7 mouse cellular contexts compared by ENCODE assay signal in genomic region chr19:4304871-4305321, GRCm38 (mm10). TPM values are rescaled to one million over a fixed set of nuclear protein-coding genes. Genes with fewer than 3 reads are reported as not detected.
DNase-seq lines count a peak whose midpoint lies in the region; ATAC-seq lines count a peak whose summit lies in the region.

No protein-coding gene starts in this region.

- H3K9ac ChIP-seq in forebrain, embryonic 16.5 days (replicated peaks; ENCODE audit: low read depth, low read length), result peak overlapping the region; percentile 98
- H3K9ac ChIP-seq in liver, embryonic 16.5 days (ENCODE audit: low read depth, low read length), result peak overlapping the region; percentile 96
- H3K9ac ChIP-seq in stomach, embryonic 15.5 days, result peak overlapping the region; percentile 80

- no peaks in the 10 kb centered on the region for H3K27me3 ChIP-seq in forebrain, embryonic 16.5 days (replicated peaks; ENCODE audit: control insufficient read depth, insufficient read depth, low read length)
- no peaks in the 10 kb centered on the region for H3K27me3 ChIP-seq in liver, embryonic 16.5 days (ENCODE audit: control insufficient read depth, insufficient read depth, low read depth, low read length)
- no peaks in the 10 kb centered on the region for H3K27me3 ChIP-seq in stomach, embryonic 15.5 days (replicated peaks)

- H3K36me3 ChIP-seq in forebrain, embryonic 16.5 days (ENCODE audit: control insufficient read depth, insufficient read depth), result no peaks in the 10 kb centered on the region
- no peaks in the 10 kb centered on the region for H3K36me3 ChIP-seq in liver, embryonic 16.5 days (ENCODE audit: control insufficient read depth, insufficient read depth)
- no peaks in the 10 kb centered on the region for H3K36me3 ChIP-seq in stomach, embryonic 15.5 days

- H3K27ac ChIP-seq in forebrain, embryonic 16.5 days (ENCODE audit: low read length), result no peak overlapping the region
- H3K27ac ChIP-seq in liver, embryonic 16.5 days (ENCODE audit: low read length), result peak overlapping the region; percentile 89
- H3K27ac ChIP-seq in stomach, embryonic 15.5 days, result peak overlapping the region; percentile 80

- peak overlapping the region; percentile 93 for H3K4me2 ChIP-seq in forebrain, embryonic 16.5 days (ENCODE audit: low read length)
- peak overlapping the region; percentile 87 for H3K4me2 ChIP-seq in liver, embryonic 16.5 days (ENCODE audit: low read depth, low read length)
- peak overlapping the region; percentile 71 for H3K4me2 ChIP-seq in stomach, embryonic 15.5 days

- H3K9me3 ChIP-seq in forebrain, embryonic 16.5 days (ENCODE audit: control insufficient read depth, low read length), result no peaks in the 10 kb centered on the region
- no peaks in the 10 kb centered on the region for H3K9me3 ChIP-seq in liver, embryonic 16.5 days (replicated peaks; ENCODE audit: control insufficient read depth, low read length)
- H3K9me3 ChIP-seq in stomach, embryonic 15.5 days, result no peaks in the 10 kb centered on the region

- peak overlapping the region; percentile 90 for H3K4me3 ChIP-seq in forebrain, embryonic 16.5 days (replicated peaks; ENCODE audit: low read length)
- H3K4me3 ChIP-seq in liver, embryonic 16.5 days (ENCODE audit: low read depth, low read length), result peak overlapping the region; percentile 92
- peak overlapping the region; percentile 79 for H3K4me3 ChIP-seq in stomach, embryonic 15.5 days (replicated peaks)

- WGBS in forebrain, embryonic 16.5 days, result 43% methylated on average over 4 of the region's 4 CpGs
- WGBS in liver, embryonic 16.5 days (ENCODE audit: insufficient replicate concordance), result 17% methylated on average over 4 of the region's 4 CpGs
- WGBS in stomach, embryonic 15.5 days, result 32% methylated on average over 4 of the region's 4 CpGs

- H3K4me1 ChIP-seq in forebrain, embryonic 16.5 days (replicated peaks; ENCODE audit: control insufficient read depth, insufficient read depth, low read length), result peaks cover 63% of the 10 kb centered on the region
- peaks cover 46% of the 10 kb centered on the region for H3K4me1 ChIP-seq in liver, embryonic 16.5 days (ENCODE audit: control insufficient read depth, low read depth, low read length)
- H3K4me1 ChIP-seq in stomach, embryonic 15.5 days, result peaks cover 57% of the 10 kb centered on the region

- ATAC-seq in forebrain, embryonic 16.5 days, result no peak
- no peak for ATAC-seq in liver, embryonic 16.5 days (ENCODE audit: low read depth)
- no peak for ATAC-seq in stomach, embryonic 15.5 days (ENCODE audit: insufficient read depth, low FRiP score, low read depth)

- DNase-seq in A20 (ENCODE audit: low read depth, low spot score), result peak; percentile 90
- peak; percentile 71 for DNase-seq in CD4-positive, CD25-positive, alpha-beta regulatory T cell, adult 2 months (ENCODE audit: low read depth, low spot score)
- no peak for DNase-seq in adrenal gland, adult 8-10 months
- no peak for DNase-seq in frontal cortex, postnatal 36 days (ENCODE audit: low spot score in 2 of 2)

RNA-seq across cellular contexts. Expression of gene Grk2, which starts 1.1 kb away (rescaled TPM):
- polyA plus RNA-seq in forebrain, embryonic 16.5 days (2015; fragmentation: Nextera tagmentation; extraction: Ambion mirVana), result 20.6 and 28.1 TPM in 2 replicates
- polyA plus RNA-seq in liver, embryonic 16.5 days (2015; fragmentation: Nextera tagmentation; extraction: Ambion mirVana), result 7.8 and 9.5 TPM in 2 replicates
- 18.5 and 18.7 TPM in 2 replicates for polyA plus RNA-seq in stomach, embryonic 15.5 days (2015; fragmentation: Nextera tagmentation; extraction: Ambion mirVana)
- 10 to 100 TPM; 42.3 to 71.6 (median 53.0) TPM for total RNA-seq in adrenal gland, adult 8-10 months (2022)

RNA-seq across cellular contexts. Expression of gene Ankrd13d, which starts 22.0 kb away (rescaled TPM):
- polyA plus RNA-seq in forebrain, embryonic 16.5 days (2015; fragmentation: Nextera tagmentation; extraction: Ambion mirVana), result 24.0 and 38.6 TPM in 2 replicates
- polyA plus RNA-seq in liver, embryonic 16.5 days (2015; fragmentation: Nextera tagmentation; extraction: Ambion mirVana), result 1.1 and 1.2 TPM in 2 replicates
- polyA plus RNA-seq in stomach, embryonic 15.5 days (2015; fragmentation: Nextera tagmentation; extraction: Ambion mirVana), result 9.5 TPM in 2 replicates
- total RNA-seq in adrenal gland, adult 8-10 months (2022), result 10 to 100 TPM in 1 of 4 experiments, 1 to 10 TPM in 3; 4.3 to 10.6 (median 6.8) TPM

RNA-seq across cellular contexts. Expression of gene Ssh3, which starts 35.9 kb away (rescaled TPM):
- polyA plus RNA-seq in forebrain, embryonic 16.5 days (2015; fragmentation: Nextera tagmentation; extraction: Ambion mirVana), result 7.2 and 11.8 TPM in 2 replicates
- 2.1 TPM in 2 replicates for polyA plus RNA-seq in liver, embryonic 16.5 days (2015; fragmentation: Nextera tagmentation; extraction: Ambion mirVana)
- polyA plus RNA-seq in stomach, embryonic 15.5 days (2015; fragmentation: Nextera tagmentation; extraction: Ambion mirVana), result 27.6 and 32.6 TPM in 2 replicates
- total RNA-seq in adrenal gland, adult 8-10 months (2022), result 10 to 100 TPM; 30.8 to 55.1 (median 46.6) TPM

Comparison
In these comparisons a context has a peak if more than half of its experiments do, and no peak if none do; other contexts are left out.
1. DNase-seq: peak in A20 (single experiment) and CD4-positive, CD25-positive, alpha-beta regulatory T cell, adult 2 months (single experiment); none in adrenal gland, adult 8-10 months (single experiment) and frontal cortex, postnatal 36 days (0 of 2).
2. Peak in every context shown above with its lines, with median percentiles within 50 percentile points of each other: H3K4me2 ChIP-seq, H3K4me3 ChIP-seq and H3K9ac ChIP-seq.